Mouse (Mus musculus): ENCODE results near the gene Ccdc130. TPM values are rescaled to one million over a fixed set of nuclear protein-coding genes. Genes with fewer than 3 reads are reported as not detected.

The Ccdc130 gene
- total and polyA plus RNA-seq, 3 experiments: 10.2 to 26.0 TPM; not detected in 1

DNA sequence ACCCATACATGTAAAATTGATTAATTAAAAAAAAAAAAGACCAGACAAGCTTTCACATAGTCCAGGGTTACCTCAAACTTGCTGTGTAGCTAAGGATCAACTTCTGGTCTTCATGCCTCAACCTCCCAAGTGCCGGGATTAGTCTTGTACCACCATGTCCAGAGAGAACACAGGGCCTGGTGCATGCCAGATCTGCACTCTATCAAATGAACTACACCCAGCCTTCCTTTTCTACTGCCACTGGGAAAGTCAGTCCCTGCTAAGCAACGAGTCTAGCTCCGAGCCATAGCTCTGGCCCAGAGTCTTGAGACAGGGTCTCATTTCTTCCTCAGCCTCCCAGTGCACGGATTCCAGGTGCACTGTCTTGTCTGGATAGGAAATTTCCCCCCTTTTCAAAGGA lies 56.9 kb downstream of the Ccdc130 start:
- Histone ChIP-seq H3K9ac (ENCODE audit: control insufficient read depth, low read depth, low read length, poor library complexity, severe bottlenecking) (no peak overlapping the region), H3K4me3 (ENCODE audit: control insufficient read depth in 1 of 2, insufficient read depth in 1 of 2, low read depth in 2 of 2, low read length in 2 of 2) (no peak overlapping the region), H3K79me2 (ENCODE audit: control insufficient read depth, insufficient read depth, low read length, poor library complexity) (no peaks in the 10 kb centered on the region), H3K4me1 (ENCODE audit: control insufficient read depth in 1 of 2, insufficient read depth in 2 of 2, low read length in 2 of 2) (no peaks in the 10 kb centered on the region), H3K27me3 (ENCODE audit: control insufficient read depth in 1 of 2, insufficient read depth in 2 of 2, low read length in 2 of 2) (no peaks in the 10 kb centered on the region), H3K36me3 (ENCODE audit: control insufficient read depth in 1 of 2, insufficient read depth in 2 of 2, low read length in 2 of 2) (no peaks in the 10 kb centered on the region; a peak in 1 of 4 replicates), H3K27ac (ENCODE audit: control insufficient read depth, low read depth, low read length) (no peak overlapping the region), H3K9me3 (replicated peaks; ENCODE audit: insufficient read depth, low read length) (no peaks in the 10 kb centered on the region)
- TF ChIP-seq MAX (IDR thresholded peaks at IDR 0.05; ENCODE audit: low read length) (no peak), ZC3H11A (IDR thresholded peaks at IDR 0.05; ENCODE audit: low read depth, low read length) (no peak), USF2 (IDR thresholded peaks at IDR 0.05; ENCODE audit: borderline replicate concordance in 1 of 2, insufficient read depth in 1 of 2, low read depth in 1 of 2, low read length in 2 of 2) (no peak), MYB (IDR thresholded peaks at IDR 0.05; ENCODE audit: low read depth, low read length) (no peak)
- DNase-seq (ENCODE audit: low read depth, low spot score): no peak

DNA sequence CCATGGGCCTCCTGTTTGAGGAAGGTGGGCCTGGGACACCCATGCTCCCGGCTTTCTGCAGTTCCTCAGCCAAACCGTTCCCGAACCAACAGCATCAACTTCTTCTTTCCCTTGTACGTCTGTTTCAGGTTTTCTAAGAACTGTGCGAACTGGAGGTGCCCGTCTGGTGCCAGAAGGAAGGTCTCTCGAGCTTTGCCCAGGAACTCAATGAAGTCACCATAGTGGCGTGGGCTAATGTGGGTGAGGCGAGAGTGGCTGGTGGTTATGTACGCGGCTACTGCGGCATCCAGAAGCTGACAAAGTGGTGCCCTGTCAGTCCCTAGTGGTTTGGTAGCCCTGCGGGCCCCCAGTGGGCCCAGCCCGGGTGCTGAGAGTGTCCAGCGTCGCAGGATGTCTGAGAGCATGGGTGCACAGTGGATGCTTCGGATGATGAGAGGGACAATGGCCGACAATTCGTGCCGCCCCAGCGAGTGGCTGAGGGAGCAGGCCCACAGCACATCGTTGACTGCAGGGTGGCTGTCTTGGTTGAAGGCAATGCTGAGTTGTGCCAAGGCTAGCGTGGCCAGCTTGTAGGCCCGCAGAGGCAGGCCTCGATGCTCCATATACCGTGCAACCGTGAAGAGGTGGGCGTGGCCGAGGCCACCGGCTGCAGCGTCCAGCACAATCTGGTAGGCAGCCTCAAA lies 58.2 kb downstream of the Ccdc130 start:
- TF ChIP-seq MAFK (IDR thresholded peaks at IDR 0.05; ENCODE audit: borderline replicate concordance, low read depth, low read length) (no peak), ELF1 (IDR thresholded peaks at IDR 0.05; ENCODE audit: low read depth, low read length) (no peak), SIN3A (IDR thresholded peaks at IDR 0.05; ENCODE audit: low read length) (no peak), ETS1 (IDR thresholded peaks at IDR 0.05; ENCODE audit: low read depth, low read length) (no peak), TAL1 (IDR thresholded peaks at IDR 0.05; ENCODE audit: low read length) (no peak), POLR2AphosphoS5 (IDR thresholded peaks at IDR 0.05; ENCODE audit: borderline replicate concordance, low read depth, low read length) (no peak)
- Histone ChIP-seq H3K4me1 (ENCODE audit: control insufficient read depth in 1 of 2, insufficient read depth in 2 of 2, low read length in 2 of 2) (no peaks in the 10 kb centered on the region), H3K9ac (ENCODE audit: control insufficient read depth, low read depth, low read length, poor library complexity, severe bottlenecking) (no peak overlapping the region), H3K27me3 (ENCODE audit: control insufficient read depth in 1 of 2, insufficient read depth in 2 of 2, low read length in 2 of 2) (no peaks in the 10 kb centered on the region), H3K4me3 (ENCODE audit: control insufficient read depth in 1 of 2, insufficient read depth in 1 of 2, low read depth in 2 of 2, low read length in 2 of 2) (no peak overlapping the region), H3K27ac (ENCODE audit: control insufficient read depth, low read depth, low read length) (no peak overlapping the region), H3K36me3 (ENCODE audit: control insufficient read depth in 1 of 2, insufficient read depth in 2 of 2, low read length in 2 of 2) (peaks cover 0 to 2% of the 10 kb centered on the region in 2 experiments; a peak in 1 of 4 replicates), H3K79me2 (ENCODE audit: control insufficient read depth, insufficient read depth, low read length, poor library complexity) (no peaks in the 10 kb centered on the region), H3K9me3 (replicated peaks; ENCODE audit: insufficient read depth, low read length) (no peaks in the 10 kb centered on the region)
- DNase-seq (ENCODE audit: low read depth, low spot score): no peak

DNA sequence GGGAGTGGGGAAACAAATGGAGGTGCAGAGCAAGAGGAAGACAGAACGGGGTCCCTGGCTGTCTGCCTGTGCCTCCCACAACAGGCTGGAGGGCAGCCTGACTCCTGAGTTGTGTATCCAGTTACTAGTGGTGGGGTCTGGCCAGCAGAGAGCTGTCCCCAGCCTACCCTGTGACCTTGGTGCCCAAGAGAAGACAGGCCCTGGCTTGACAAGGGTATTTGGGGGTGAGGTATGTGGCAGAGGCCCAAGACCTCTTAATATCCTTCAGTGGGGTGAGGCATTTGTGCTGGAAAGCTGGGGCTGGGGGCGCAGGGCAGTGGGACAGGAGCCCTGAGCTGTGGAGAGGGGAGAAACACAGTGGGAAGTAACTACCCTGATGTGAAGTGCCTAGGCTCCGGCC lies 59.0 kb downstream of the Ccdc130 start:
- TF ChIP-seq CHD1 (IDR thresholded peaks at IDR 0.05; ENCODE audit: low read depth, low read length) (no peak), MEF2A (IDR thresholded peaks at IDR 0.05; ENCODE audit: extremely low read depth, insufficient replicate concordance, low read depth, low read length, poor library complexity, severe bottlenecking) (no peak), MYC (IDR thresholded peaks at IDR 0.05; ENCODE audit: low read depth, low read length) (no peak), E2F4 (IDR thresholded peaks at IDR 0.05; ENCODE audit: borderline replicate concordance, low read depth, low read length) (no peak), ZNF384 (IDR thresholded peaks at IDR 0.05; ENCODE audit: low read depth, low read length) (no peak), EP300 (IDR thresholded peaks at IDR 0.05; ENCODE audit: low read depth in 1 of 2, low read length in 2 of 2) (no peak), ZC3H11A (IDR thresholded peaks at IDR 0.05; ENCODE audit: low read depth, low read length) (no peak), HCFC1 (IDR thresholded peaks at IDR 0.05; ENCODE audit: low read depth, low read length) (no peak), ZKSCAN1 (IDR thresholded peaks at IDR 0.05; ENCODE audit: low read depth, low read length) (no peak), NELFE (IDR thresholded peaks at IDR 0.05; ENCODE audit: low read depth, low read length) (no peak), SIN3A (IDR thresholded peaks at IDR 0.05; ENCODE audit: low read length) (no peak), ETS1 (IDR thresholded peaks at IDR 0.05; ENCODE audit: low read depth, low read length) (no peak), KAT2A (conservative IDR thresholded peaks at IDR 0.05; ENCODE audit: low read depth, low read length) (no peak), RCOR1 (IDR thresholded peaks at IDR 0.05; ENCODE audit: low read depth, low read length) (no peak), MYB (IDR thresholded peaks at IDR 0.05; ENCODE audit: low read depth, low read length) (no peak), USF2 (IDR thresholded peaks at IDR 0.05; ENCODE audit: borderline replicate concordance in 1 of 2, insufficient read depth in 1 of 2, low read depth in 1 of 2, low read length in 2 of 2) (no peak)
- Histone ChIP-seq H3K27ac (ENCODE audit: control insufficient read depth, low read depth, low read length) (no peak overlapping the region), H3K9ac (ENCODE audit: control insufficient read depth, low read depth, low read length, poor library complexity, severe bottlenecking) (no peak overlapping the region), H3K4me1 (ENCODE audit: control insufficient read depth in 1 of 2, insufficient read depth in 2 of 2, low read length in 2 of 2) (no peaks in the 10 kb centered on the region), H3K9me3 (replicated peaks; ENCODE audit: insufficient read depth, low read length) (no peaks in the 10 kb centered on the region), H3K36me3 (ENCODE audit: control insufficient read depth in 1 of 2, insufficient read depth in 2 of 2, low read length in 2 of 2) (0 out of 4 replicates have a peak, but pooled peaks cover 0 to 2% of the 10 kb centered on the region in 2 experiments), H3K4me3 (ENCODE audit: control insufficient read depth in 1 of 2, insufficient read depth in 1 of 2, low read depth in 2 of 2, low read length in 2 of 2) (no peak overlapping the region), H3K27me3 (ENCODE audit: control insufficient read depth in 1 of 2, insufficient read depth in 2 of 2, low read length in 2 of 2) (no peaks in the 10 kb centered on the region), H3K79me2 (ENCODE audit: control insufficient read depth, insufficient read depth, low read length, poor library complexity) (no peaks in the 10 kb centered on the region)
- DNase-seq (ENCODE audit: low read depth, low spot score): no peak

All from MEL (cell line).